Mouse (Mus musculus) hindbrain, embryonic 16.5 days (tissue): ENCODE results near the gene Olfr354. TPM values are rescaled to one million over a fixed set of nuclear protein-coding genes. Genes with fewer than 3 reads are reported as not detected.

Experiments used
- ATAC-seq: fragments of 200-750 bp; cut with Nextera tagmentation; 2 replicates; pipeline ENCODE4 v1.8.0; 2017; ENCODE audit warnings: moderate TSS enrichment, moderate library complexity
- H3K27ac ChIP-seq: fragments of 300-500 bp; sonication (generic); 2 replicates; pipeline ENCODE4 v1.5.1; 2014; ENCODE audit warnings: low read depth, mild to moderate bottlenecking, control low read depth, low read length, moderate library complexity
- H3K27me3 ChIP-seq: fragments of 300-500 bp; sonication (generic); replicated peaks from 2 replicates; pipeline ENCODE4 v1.6.1; 2014; ENCODE audit warnings: low read length; ENCODE audit not compliant: control insufficient read depth, insufficient read depth
- H3K36me3 ChIP-seq: fragments of 300-500 bp; sonication (generic); 2 replicates; pipeline ENCODE4 v1.6.1; 2014; ENCODE audit warnings: mild to moderate bottlenecking, low read length, moderate library complexity, mixed read lengths; ENCODE audit not compliant: control insufficient read depth, insufficient read depth
- H3K4me1 ChIP-seq: fragments of 300-500 bp; sonication (generic); 2 replicates; pipeline ENCODE4 v1.6.1; 2014; ENCODE audit warnings: low read depth, low read length; ENCODE audit not compliant: control insufficient read depth, insufficient read depth
- H3K4me2 ChIP-seq: fragments of 300-500 bp; sonication (generic); 2 replicates; pipeline ENCODE4 v1.6.1; 2014; ENCODE audit warnings: mild to moderate bottlenecking, low read length, control low read depth, moderate library complexity
- H3K4me3 ChIP-seq: fragments of 300-500 bp; sonication (generic); 2 replicates; pipeline ENCODE4 v1.5.1; 2014; ENCODE audit warnings: mild to moderate bottlenecking, low read length, control low read depth, moderate library complexity
- H3K9ac ChIP-seq: fragments of 300-500 bp; sonication (generic); 2 replicates; pipeline ENCODE4 v1.6.1; 2014; ENCODE audit warnings: low read depth, mild to moderate bottlenecking, control low read depth, low read length, moderate library complexity
- H3K9me3 ChIP-seq: fragments of 300-500 bp; sonication (generic); 2 replicates; pipeline ENCODE4 v1.6.1; 2014; ENCODE audit warnings: mild to moderate bottlenecking, low read length, moderate library complexity; ENCODE audit not compliant: control insufficient read depth
- WGBS: fragments of 180-500 bp; shearing (Covaris S2); extraction: QIAGEN DNeasy Blood & Tissue Kit; methylation state at CpG from one replicate; pipeline ENCODE4 v1.1.7; 2014; 5-methylcytosine and 5-hydroxymethylcytosine counted together
- polyA plus RNA-seq: library from polyadenylated mRNA; unstranded; fragments of >200 nt; fragmentation: Nextera tagmentation; extraction: Ambion mirVana; gene quantifications from 2 replicates; pipeline ENCODE4 v1.2.1, GENCODE M21; 2015

The Olfr354 gene
- polyA plus RNA-seq, result not detected in 2 replicates

DNA sequence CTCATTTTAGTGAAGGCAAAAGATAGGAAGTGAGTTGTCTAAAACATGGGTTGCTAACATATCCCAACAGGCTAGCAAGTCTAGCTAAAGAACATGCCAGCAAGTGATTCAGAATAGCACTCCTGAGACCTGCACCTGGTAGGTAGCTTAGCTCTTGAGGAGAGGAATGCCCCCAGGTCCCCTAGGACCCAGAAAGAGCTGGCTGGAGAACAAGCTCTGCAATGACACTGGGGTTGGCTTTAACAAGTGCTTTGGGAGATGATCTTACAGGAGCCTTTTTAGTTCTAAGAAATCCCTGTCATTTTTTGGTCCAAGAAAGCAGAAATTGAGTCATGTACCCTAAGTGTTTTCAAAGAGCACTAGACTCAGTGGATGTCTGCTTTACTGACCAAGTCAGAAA lies at the start of gene Olfr354:
TSS of gene Olfr354 (plus strand) at position 301 of the 400 bp plus-strand sequence.
- Histone ChIP-seq H3K4me2 (no peak within 1 kb of the TSS), H3K4me1 (no peaks in the 10 kb centered on the region), H3K36me3 (no peaks in the 10 kb centered on the region), H3K27ac (no peak within 1 kb of the TSS), H3K9ac (no peak within 1 kb of the TSS), H3K27me3 (no peaks in the 10 kb centered on the region), H3K9me3 (peaks cover 3% of the 10 kb centered on the region; the same call in 1 of the 2 replicates), H3K4me3 (no peak within 1 kb of the TSS)
- no peak for ATAC-seq

DNA sequence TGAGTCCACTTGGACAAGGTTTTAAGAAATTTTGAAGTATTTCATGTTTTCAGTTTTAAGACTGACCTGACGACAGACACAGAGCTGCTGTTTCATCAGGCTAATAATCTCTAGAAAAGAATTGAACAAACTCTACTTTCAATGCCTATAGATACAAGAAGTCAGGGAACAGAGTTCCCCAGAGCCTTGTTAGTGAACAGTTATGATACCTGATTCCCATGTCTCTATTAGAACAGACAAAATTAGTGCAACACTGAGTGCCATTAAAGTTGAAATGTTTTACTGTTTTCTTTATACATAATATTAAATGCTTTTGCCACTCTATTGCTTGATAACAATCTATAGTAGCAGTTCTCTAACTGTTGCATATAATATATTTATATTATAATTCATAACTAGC lies 42.9 kb upstream of the Olfr354 start, which contains the start of gene Olfr351:
TSS of gene Olfr351 (minus strand) at position 101 of the 400 bp plus-strand sequence.
- no peaks in the 10 kb centered on the region for H3K27me3 ChIP-seq

DNA sequence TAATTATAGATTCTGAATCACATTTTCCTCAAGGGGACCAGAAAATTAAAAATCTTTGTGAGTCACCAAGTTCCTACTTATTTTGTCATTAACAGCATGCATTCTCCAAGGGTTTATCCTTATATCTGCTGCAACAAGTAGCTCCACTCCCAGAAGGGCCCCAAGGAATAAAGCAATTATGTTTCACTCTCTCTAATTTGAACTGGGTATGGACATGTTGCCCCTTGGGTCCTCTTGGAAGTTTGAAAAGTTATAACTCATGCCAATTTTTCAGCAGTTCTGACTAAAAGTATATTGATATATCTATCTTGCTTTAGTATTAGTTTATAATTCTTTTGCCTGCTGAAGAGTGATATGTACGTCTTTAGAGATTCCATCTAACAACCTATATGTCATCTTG lies 37.3 kb upstream of the Olfr354 start, which contains the start of gene Olfr352:
TSS of gene Olfr352 (plus strand) at position 301 of the 400 bp plus-strand sequence.
- 79% methylated on average over 1 of the region's 1 CpGs for WGBS
- Histone ChIP-seq H3K9me3 (peaks cover 15% of the 10 kb centered on the region), H3K9ac (no peak within 1 kb of the TSS), H3K27me3 (no peaks in the 10 kb centered on the region), H3K36me3 (no peaks in the 10 kb centered on the region), H3K4me1 (no peaks in the 10 kb centered on the region), H3K27ac (no peak within 1 kb of the TSS), H3K4me2 (no peak within 1 kb of the TSS), H3K4me3 (no peak within 1 kb of the TSS)
- ATAC-seq, result no peak

More for the DNA sequence above, 42.9 kb upstream of the Olfr354 start, which contains the start of gene Olfr351:
- WGBS, result 73% methylated on average over 1 of the region's 1 CpGs
- H3K4me3 ChIP-seq, result no peak within 1 kb of the TSS
- H3K9me3 ChIP-seq, result peaks cover 8% of the 10 kb centered on the region
- H3K27ac ChIP-seq, result no peak within 1 kb of the TSS
- H3K4me2 ChIP-seq, result no peak within 1 kb of the TSS
- no peaks in the 10 kb centered on the region for H3K36me3 ChIP-seq
- no peaks in the 10 kb centered on the region for H3K4me1 ChIP-seq
- H3K9ac ChIP-seq, result no peak within 1 kb of the TSS
- ATAC-seq, result no peak

DNA sequence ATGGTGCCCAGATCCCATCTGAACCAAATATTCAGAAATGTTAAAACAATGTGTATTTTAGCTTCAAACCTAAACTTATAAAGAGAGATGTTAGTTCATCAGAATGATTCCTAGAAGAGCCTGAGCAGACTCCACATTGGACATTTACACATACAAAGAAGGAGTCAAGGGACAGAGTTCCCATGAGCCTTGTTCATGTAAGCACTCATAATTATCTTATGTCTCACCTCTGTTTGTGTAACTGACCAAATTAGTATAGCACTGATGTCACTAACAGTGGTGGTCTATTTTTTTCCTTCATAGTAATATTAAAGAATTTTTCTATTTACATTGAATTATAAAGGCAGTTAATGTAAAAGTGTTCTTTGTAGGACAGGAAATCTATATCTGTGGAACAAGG lies 12.6 kb upstream of the Olfr354 start, which contains the start of gene Olfr353:
TSS of gene Olfr353 (minus strand) at position 101 of the 400 bp plus-strand sequence.
- Histone ChIP-seq H3K27me3 (no peaks in the 10 kb centered on the region), H3K4me2 (no peak within 1 kb of the TSS), H3K4me1 (no peaks in the 10 kb centered on the region), H3K4me3 (no peak within 1 kb of the TSS), H3K27ac (no peak within 1 kb of the TSS), H3K9me3 (peaks cover 3% of the 10 kb centered on the region; the same call in 1 of the 2 replicates), H3K36me3 (no peaks in the 10 kb centered on the region), H3K9ac (no peak within 1 kb of the TSS)
- no peak for ATAC-seq

DNA sequence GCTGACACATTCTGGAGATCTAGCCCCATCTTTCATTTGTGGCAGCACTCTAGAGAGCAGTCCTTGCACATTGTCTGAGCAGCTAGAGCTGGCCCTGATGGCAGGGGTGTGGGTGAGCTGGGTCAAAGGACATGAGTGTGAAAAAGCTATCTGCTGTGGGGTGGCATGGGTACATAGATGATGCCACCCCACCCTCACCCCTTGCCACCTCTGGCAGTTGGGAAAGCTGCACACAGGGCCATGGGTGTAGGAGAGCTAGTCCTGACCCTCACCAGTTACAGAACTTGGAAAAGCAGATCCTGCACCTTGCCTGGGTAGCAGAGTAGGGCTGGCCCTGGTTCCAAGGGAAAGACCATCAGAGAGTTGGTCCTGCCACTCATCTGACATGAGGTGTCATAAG lies 8.4 kb upstream of the Olfr354 start:
- no peaks in the 10 kb centered on the region for H3K27me3 ChIP-seq
- ATAC-seq, result no peak
- H3K27ac ChIP-seq, result no peak overlapping the region
- H3K9me3 ChIP-seq, result peaks cover 12% of the 10 kb centered on the region
- H3K9ac ChIP-seq, result no peak overlapping the region
- H3K36me3 ChIP-seq, result no peaks in the 10 kb centered on the region
- H3K4me1 ChIP-seq, result no peaks in the 10 kb centered on the region
- no peak overlapping the region for H3K4me2 ChIP-seq
- no peak overlapping the region for H3K4me3 ChIP-seq

DNA sequence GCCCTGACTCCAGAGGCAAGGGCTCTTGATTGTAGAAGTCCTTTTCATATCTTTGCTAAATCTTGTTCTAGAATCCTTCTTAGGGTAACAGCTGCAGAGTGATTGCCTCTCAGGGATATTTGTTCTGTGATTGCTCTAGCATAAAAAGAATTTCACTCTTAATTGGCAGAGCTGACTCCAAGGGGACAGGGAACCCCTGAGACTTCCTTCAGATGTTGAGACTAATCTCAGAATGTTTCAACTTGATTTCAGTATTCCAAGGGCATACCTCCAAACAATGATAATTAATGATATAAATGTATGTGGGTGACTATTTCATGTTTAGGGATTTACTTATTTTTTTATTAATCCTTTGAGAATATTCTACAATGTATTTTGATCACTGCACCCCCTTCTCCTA lies 23.3 kb downstream of the Olfr354 start, which contains the start of gene Olfr355:
TSS of gene Olfr355 (minus strand) at position 101 of the 400 bp plus-strand sequence.
- Histone ChIP-seq H3K4me3 (no peak within 1 kb of the TSS), H3K4me2 (no peak within 1 kb of the TSS), H3K9me3 (peaks cover 7% of the 10 kb centered on the region; the same call in 1 of the 2 replicates), H3K36me3 (no peaks in the 10 kb centered on the region), H3K27ac (no peak within 1 kb of the TSS), H3K4me1 (no peaks in the 10 kb centered on the region), H3K27me3 (no peaks in the 10 kb centered on the region), H3K9ac (no peak within 1 kb of the TSS)
- ATAC-seq, result no peak

DNA sequence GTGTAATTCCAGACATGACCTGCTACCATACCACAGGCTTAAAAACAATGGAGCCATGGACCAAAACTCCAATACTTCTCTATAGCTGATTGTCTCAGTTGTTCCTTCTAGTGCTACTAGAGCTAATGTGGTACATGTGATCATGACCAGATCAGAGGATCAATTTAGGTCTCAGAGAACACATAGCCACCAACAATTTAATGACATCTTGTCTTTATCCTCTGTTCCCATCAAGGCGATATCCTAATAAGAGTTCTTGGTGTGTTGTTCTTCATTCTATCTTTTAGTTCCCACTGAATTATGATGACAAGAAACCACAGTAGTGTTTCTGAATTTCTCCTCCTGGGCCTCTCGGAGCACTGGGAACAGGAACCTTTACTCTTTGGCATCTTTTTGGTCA lies 31.3 kb downstream of the Olfr354 start, which contains the start of gene Olfr356:
TSS of gene Olfr356 (plus strand) at position 301 of the 400 bp plus-strand sequence.
- Histone ChIP-seq H3K36me3 (no peaks in the 10 kb centered on the region), H3K4me1 (no peaks in the 10 kb centered on the region), H3K9me3 (peaks cover 11% of the 10 kb centered on the region), H3K9ac (no peak within 1 kb of the TSS), H3K27me3 (no peaks in the 10 kb centered on the region), H3K4me3 (no peak within 1 kb of the TSS), H3K27ac (no peak within 1 kb of the TSS), H3K4me2 (no peak within 1 kb of the TSS)
- WGBS, result 88% methylated on average over 2 of the region's 2 CpGs
- ATAC-seq, result no peak

Other genes with a start within 250 kb of the Olfr354 start
- gene Olfr346, start 219.9 kb upstream of the Olfr354 start, polyA plus RNA-seq, result not detected in 2 replicates
- not detected in 2 replicates for gene Olfr347, start 173.8 kb upstream of the Olfr354 start, polyA plus RNA-seq
- gene Olfr348, start 121.4 kb upstream of the Olfr354 start, polyA plus RNA-seq, result not detected in 2 replicates
- gene Olfr50, start 115.1 kb upstream of the Olfr354 start, polyA plus RNA-seq, result not detected in 2 replicates
- not detected in 2 replicates for gene Olfr3, start 88.6 kb upstream of the Olfr354 start, polyA plus RNA-seq
- not detected in 2 replicates for gene Olfr350, start 59.4 kb upstream of the Olfr354 start, polyA plus RNA-seq
- gene Olfr351, start 43.0 kb upstream of the Olfr354 start, polyA plus RNA-seq, result not detected in 2 replicates
- gene Olfr352, start 37.2 kb upstream of the Olfr354 start, polyA plus RNA-seq, result not detected in 2 replicates
- gene Olfr353, start 12.7 kb upstream of the Olfr354 start, polyA plus RNA-seq, result not detected in 2 replicates
- not detected in 2 replicates for gene Olfr355, start 23.2 kb downstream of the Olfr354 start, polyA plus RNA-seq
- gene Olfr356, start 31.4 kb downstream of the Olfr354 start, polyA plus RNA-seq, result not detected in 2 replicates
- not detected in 2 replicates for gene Olfr357, start 88.1 kb downstream of the Olfr354 start, polyA plus RNA-seq
- gene Olfr358, start 103.7 kb downstream of the Olfr354 start, polyA plus RNA-seq, result not detected in 2 replicates
- gene Olfr360, start 160.1 kb downstream of the Olfr354 start, polyA plus RNA-seq, result not detected in 2 replicates
- not detected in 2 replicates for gene Olfr361, start 183.6 kb downstream of the Olfr354 start, polyA plus RNA-seq
- gene Olfr362, start 212.2 kb downstream of the Olfr354 start, polyA plus RNA-seq, result not detected in 2 replicates
- not detected in 2 replicates for gene Olfr364-ps1, start 233.6 kb downstream of the Olfr354 start, polyA plus RNA-seq